Mouse (Mus musculus) forebrain, embryonic 11.5 days (tissue): ENCODE measurements around the gene Trip4. TPM values are rescaled to one million over a fixed set of nuclear protein-coding genes. Genes with fewer than 3 reads are reported as not detected.

ENCODE experiments used
- ATAC-seq: fragments of 200-750 bp; cut with Nextera tagmentation; replicated peaks from 2 replicates; pipeline ENCODE4 v1.8.0; 2017; ENCODE audit warnings: moderate TSS enrichment; ENCODE audit not compliant: low FRiP score
- DNase-seq: peaks from one replicate; pipeline ENCODE4 v3.0.0-alpha.2; 2017; ENCODE audit warnings: low spot score
- H3K27ac ChIP-seq: fragments of 300-500 bp; sonication (generic); 2 replicates; pipeline ENCODE4 v1.5.1; 2014; ENCODE audit warnings: low read depth, low read length
- H3K27me3 ChIP-seq: fragments of 300-500 bp; sonication (generic); 2 replicates; pipeline ENCODE4 v1.6.1; 2014; ENCODE audit warnings: mild to moderate bottlenecking, low read length, mixed read lengths; ENCODE audit not compliant: control insufficient read depth, insufficient read depth
- H3K36me3 ChIP-seq: fragments of 300-500 bp; sonication (generic); 2 replicates; pipeline ENCODE4 v1.6.1; 2014; ENCODE audit warnings: mild to moderate bottlenecking, low read length, moderate library complexity, mixed read lengths; ENCODE audit not compliant: control insufficient read depth, insufficient read depth
- H3K4me1 ChIP-seq: fragments of 300-500 bp; sonication (generic); replicated peaks from 2 replicates; pipeline ENCODE4 v1.6.1; 2014; ENCODE audit warnings: low read length, mixed read lengths; ENCODE audit not compliant: control insufficient read depth, insufficient read depth
- H3K4me2 ChIP-seq: fragments of 300-500 bp; sonication (generic); 2 replicates; pipeline ENCODE4 v1.6.1; 2014; ENCODE audit warnings: low read depth, mild to moderate bottlenecking, low read length, moderate library complexity, mixed read lengths; ENCODE audit not compliant: severe bottlenecking
- H3K4me3 ChIP-seq: fragments of 300-500 bp; sonication (generic); 2 replicates; pipeline ENCODE4 v1.5.1; 2014; ENCODE audit warnings: low read depth, low read length
- H3K9ac ChIP-seq: fragments of 300-500 bp; sonication (generic); 2 replicates; pipeline ENCODE4 v1.6.1; 2014; ENCODE audit warnings: low read length
- H3K9me3 ChIP-seq: fragments of 300-500 bp; sonication (generic); 2 replicates; pipeline ENCODE4 v1.6.1; 2016; ENCODE audit warnings: low read length, mixed read lengths; ENCODE audit not compliant: control insufficient read depth
- WGBS: fragments of 180-500 bp; shearing (Covaris S2); extraction: QIAGEN DNeasy Blood & Tissue Kit; methylation state at CpG from one replicate; pipeline ENCODE4 v1.1.7; 2014; 5-methylcytosine and 5-hydroxymethylcytosine counted together
- polyA plus RNA-seq: library from polyadenylated mRNA; unstranded; fragments of >200 nt; fragmentation: Nextera tagmentation; extraction: Ambion mirVana; gene quantifications from 2 replicates; pipeline ENCODE4 v1.2.1, GENCODE M21; 2014

Trip4 gene
- polyA plus RNA-seq, 1 experiment from 2014 or later, result 38.9 TPM

GRCm38 (mm10) chr9:65826226-65826587 is 82.4 kb downstream of the Trip4 start:
- no peaks in the 10 kb centered on the region for H3K9me3 ChIP-seq
- peaks cover 10% of the 10 kb centered on the region for H3K4me1 ChIP-seq
- H3K4me3 ChIP-seq, result peak overlapping the region; percentile 93
- peak overlapping the region; percentile 63 for H3K4me2 ChIP-seq
- H3K27ac ChIP-seq, result peak overlapping the region; percentile 99
- no peaks in the 10 kb centered on the region for H3K27me3 ChIP-seq
- DNase-seq (peak; percentile 67), ATAC-seq (peak; percentile 57)
- H3K9ac ChIP-seq, result peak overlapping the region; percentile 99
- no peaks in the 10 kb centered on the region for H3K36me3 ChIP-seq
- 0% methylated on average over 4 of the region's 4 CpGs for WGBS

DNA sequence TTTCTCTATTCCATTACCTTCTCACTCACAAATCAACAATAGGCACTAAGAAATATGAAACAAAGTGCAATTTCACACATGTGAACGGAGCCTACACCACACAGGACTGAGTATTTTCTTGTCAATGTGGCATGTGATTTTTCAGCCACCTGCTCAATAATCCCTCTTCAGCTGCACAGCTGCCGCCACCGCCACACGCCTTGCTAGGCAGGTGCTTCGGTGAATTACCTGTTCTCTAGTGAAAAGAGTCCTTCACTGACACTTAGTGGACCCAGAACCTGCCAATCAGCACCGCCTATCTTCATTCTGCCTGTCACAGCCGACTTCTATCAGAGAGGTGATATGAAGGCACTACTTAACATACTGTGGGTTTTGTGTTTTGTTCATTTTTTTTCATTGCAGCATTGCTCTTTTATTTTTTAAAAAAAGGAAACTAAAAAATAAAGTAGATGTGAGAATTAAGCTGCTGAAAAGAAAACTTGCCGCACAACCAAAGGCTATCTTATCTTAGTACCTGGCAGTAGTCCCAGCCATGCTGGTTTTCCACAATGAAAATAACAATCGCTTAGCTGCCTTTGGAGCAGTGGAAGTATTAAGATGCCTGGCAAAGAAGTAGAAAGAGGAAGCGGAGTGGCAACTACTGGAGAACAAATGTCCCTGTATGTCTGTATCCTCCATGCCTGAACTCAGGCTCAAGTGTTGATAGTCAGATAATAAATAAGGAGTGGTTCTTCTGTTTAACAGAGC is 84.7 kb downstream of the Trip4 start:
- Histone ChIP-seq H3K36me3 (no peaks in the 10 kb centered on the region), H3K27ac (0 out of 2 replicates have a peak overlapping the region, but pooled peaks have one; percentile 3), H3K9ac (no peak overlapping the region), H3K4me2 (no peak overlapping the region), H3K4me3 (no peak overlapping the region), H3K9me3 (no peaks in the 10 kb centered on the region), H3K27me3 (no peaks in the 10 kb centered on the region), H3K4me1 (peaks cover 11% of the 10 kb centered on the region)
- 73% methylated on average over 10 of the region's 10 CpGs for WGBS
- no peak for ATAC-seq
- no peak for DNase-seq

DNA sequence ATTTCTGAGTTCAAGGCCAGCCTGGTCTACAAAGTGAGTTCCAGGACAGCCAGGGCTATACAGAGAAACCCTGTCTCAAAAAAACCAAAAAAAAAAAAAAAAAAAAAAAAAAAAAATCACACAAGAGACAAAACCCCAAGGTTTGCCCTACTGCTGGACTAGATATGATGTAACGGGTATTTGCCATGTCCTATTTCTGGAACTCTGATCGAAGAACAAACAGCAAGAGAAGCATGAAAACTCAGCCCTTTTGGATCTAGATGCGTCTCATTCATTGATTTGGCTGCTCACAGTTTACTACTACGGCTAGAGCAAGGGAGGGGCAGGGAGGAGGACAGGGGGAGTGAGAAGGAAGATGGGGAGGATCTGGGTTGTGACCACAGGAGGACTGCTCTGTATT is 86.6 kb downstream of the Trip4 start:
- Histone ChIP-seq H3K4me2 (no peak overlapping the region), H3K9ac (no peak overlapping the region), H3K27ac (no peak overlapping the region), H3K4me1 (peaks cover 7% of the 10 kb centered on the region; the same call in 1 of the 2 replicates), H3K36me3 (no peaks in the 10 kb centered on the region), H3K27me3 (no peaks in the 10 kb centered on the region), H3K9me3 (no peaks in the 10 kb centered on the region), H3K4me3 (no peak overlapping the region)
- no peak for ATAC-seq
- no peak for DNase-seq
- 89% methylated on average over 4 of the region's 4 CpGs for WGBS

GRCm38 (mm10) chr9:65820301-65820700 is 88.3 kb downstream of the Trip4 start:
- Histone ChIP-seq H3K27ac (no peak overlapping the region), H3K9ac (no peak overlapping the region), H3K27me3 (no peaks in the 10 kb centered on the region), H3K4me3 (no peak overlapping the region), H3K9me3 (peaks cover 3% of the 10 kb centered on the region; the same call in 1 of the 2 replicates), H3K4me1 (peaks cover 7% of the 10 kb centered on the region; the same call in 1 of the 2 replicates), H3K4me2 (no peak overlapping the region), H3K36me3 (peaks cover 2% of the 10 kb centered on the region; the same call in 1 of the 2 replicates)
- WGBS, result 84% methylated on average over 2 of the region's 2 CpGs
- ATAC-seq (no peak), DNase-seq (no peak)

GRCm38 (mm10) chr9:65818402-65818801 is 90.2 kb downstream of the Trip4 start:
- Histone ChIP-seq H3K4me2 (no peak overlapping the region), H3K4me3 (no peak overlapping the region), H3K36me3 (peaks cover 2% of the 10 kb centered on the region; the same call in 1 of the 2 replicates), H3K27ac (no peak overlapping the region; the same call in 1 of the 2 replicates), H3K9ac (no peak overlapping the region), H3K9me3 (peaks cover 3% of the 10 kb centered on the region; the same call in 1 of the 2 replicates), H3K4me1 (0 out of 2 replicates have a peak, but pooled peaks cover 3% of the 10 kb centered on the region), H3K27me3 (no peaks in the 10 kb centered on the region)
- ATAC-seq, result no peak
- no peak for DNase-seq
- WGBS, result 45% methylated on average over 2 of the region's 2 CpGs

DNA sequence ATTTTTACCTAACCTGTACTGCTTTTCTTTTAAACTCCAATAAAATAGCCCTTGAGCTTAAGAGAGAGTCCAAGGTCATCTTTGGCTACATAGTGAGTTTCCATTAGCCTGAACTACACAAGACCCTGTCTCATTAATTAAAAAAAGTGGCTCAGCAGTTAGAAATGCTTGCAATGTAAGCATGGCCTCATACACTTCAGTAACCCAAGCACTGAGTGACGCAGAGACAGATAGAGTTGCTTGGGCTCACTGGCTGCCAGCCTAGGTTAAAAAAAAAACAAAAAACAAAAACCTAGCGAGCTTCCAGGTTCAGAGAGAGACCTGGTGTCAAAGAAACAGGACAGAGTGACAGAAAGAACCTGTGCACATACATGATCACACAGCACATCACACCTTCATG is 95.8 kb downstream of the Trip4 start:
- Histone ChIP-seq H3K9ac (no peak overlapping the region), H3K36me3 (peaks cover 2% of the 10 kb centered on the region; the same call in 1 of the 2 replicates), H3K27me3 (no peaks in the 10 kb centered on the region), H3K4me3 (no peak overlapping the region), H3K9me3 (peaks cover 3% of the 10 kb centered on the region; the same call in 1 of the 2 replicates), H3K27ac (no peak overlapping the region), H3K4me1 (no peaks in the 10 kb centered on the region; the same call in 1 of the 2 replicates), H3K4me2 (no peak overlapping the region)
- no peak for ATAC-seq
- WGBS, result 77% methylated on average over 2 of the region's 2 CpGs
- no peak for DNase-seq

DNA sequence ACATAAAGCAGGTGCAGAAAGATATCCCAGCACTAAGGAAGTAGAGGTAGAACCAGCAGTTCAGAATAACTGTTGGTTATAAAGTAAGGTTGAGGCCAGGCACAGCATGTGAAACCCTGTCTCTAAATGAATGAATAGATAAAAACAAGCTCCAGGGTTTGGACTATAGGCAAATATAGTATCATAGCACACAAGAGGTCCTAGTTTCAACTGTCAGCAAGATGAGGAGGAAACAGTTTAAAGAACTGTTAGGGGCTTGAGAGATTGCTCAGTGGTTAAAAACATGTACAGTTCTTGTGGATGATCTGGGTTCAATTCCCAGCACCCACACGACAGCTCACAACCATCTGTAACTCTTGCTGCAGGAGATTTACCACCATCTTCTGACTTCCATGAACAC is 96.8 kb downstream of the Trip4 start:
- peaks cover 2% of the 10 kb centered on the region; the same call in 1 of the 2 replicates for H3K36me3 ChIP-seq
- WGBS, result 88% methylated on average over 1 of the region's 1 CpGs
- H3K27ac ChIP-seq, result no peak overlapping the region
- no peak for ATAC-seq
- no peak overlapping the region for H3K9ac ChIP-seq
- H3K4me2 ChIP-seq, result no peak overlapping the region
- no peaks in the 10 kb centered on the region for H3K27me3 ChIP-seq
- H3K9me3 ChIP-seq, result peaks cover 3% of the 10 kb centered on the region; the same call in 1 of the 2 replicates
- DNase-seq, result no peak
- no peaks in the 10 kb centered on the region; the same call in 1 of the 2 replicates for H3K4me1 ChIP-seq
- H3K4me3 ChIP-seq, result no peak overlapping the region

DNA sequence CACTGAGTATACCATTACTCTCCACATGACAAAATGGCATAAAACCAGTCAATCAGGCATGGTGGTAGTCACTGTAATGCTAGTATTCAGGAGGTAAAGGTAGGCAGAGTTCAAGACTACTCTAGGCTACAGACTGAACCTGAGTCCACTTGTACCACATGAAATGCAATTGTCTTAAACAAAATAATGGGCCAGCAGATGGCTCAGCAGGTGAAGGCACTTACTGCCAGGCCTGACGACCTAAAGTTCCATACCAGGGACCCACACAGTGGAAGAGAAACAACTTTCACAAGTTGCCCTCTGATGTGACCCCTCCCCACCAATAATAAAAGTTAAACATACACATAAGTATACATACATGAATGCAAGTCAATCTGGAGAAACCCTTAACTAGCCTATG is 100.8 kb downstream of the Trip4 start:
- 55% methylated on average over 1 of the region's 1 CpGs for WGBS
- no peaks in the 10 kb centered on the region; the same call in 1 of the 2 replicates for H3K4me1 ChIP-seq
- H3K9ac ChIP-seq, result no peak overlapping the region
- no peak overlapping the region for H3K4me3 ChIP-seq
- no peak for ATAC-seq
- H3K9me3 ChIP-seq, result no peaks in the 10 kb centered on the region
- H3K4me2 ChIP-seq, result no peak overlapping the region
- no peak for DNase-seq
- H3K36me3 ChIP-seq, result no peaks in the 10 kb centered on the region
- H3K27ac ChIP-seq, result no peak overlapping the region
- H3K27me3 ChIP-seq, result no peaks in the 10 kb centered on the region
